Comparison of ENCODE assay signal across 8 mouse cellular contexts in the genomic region with DNA sequence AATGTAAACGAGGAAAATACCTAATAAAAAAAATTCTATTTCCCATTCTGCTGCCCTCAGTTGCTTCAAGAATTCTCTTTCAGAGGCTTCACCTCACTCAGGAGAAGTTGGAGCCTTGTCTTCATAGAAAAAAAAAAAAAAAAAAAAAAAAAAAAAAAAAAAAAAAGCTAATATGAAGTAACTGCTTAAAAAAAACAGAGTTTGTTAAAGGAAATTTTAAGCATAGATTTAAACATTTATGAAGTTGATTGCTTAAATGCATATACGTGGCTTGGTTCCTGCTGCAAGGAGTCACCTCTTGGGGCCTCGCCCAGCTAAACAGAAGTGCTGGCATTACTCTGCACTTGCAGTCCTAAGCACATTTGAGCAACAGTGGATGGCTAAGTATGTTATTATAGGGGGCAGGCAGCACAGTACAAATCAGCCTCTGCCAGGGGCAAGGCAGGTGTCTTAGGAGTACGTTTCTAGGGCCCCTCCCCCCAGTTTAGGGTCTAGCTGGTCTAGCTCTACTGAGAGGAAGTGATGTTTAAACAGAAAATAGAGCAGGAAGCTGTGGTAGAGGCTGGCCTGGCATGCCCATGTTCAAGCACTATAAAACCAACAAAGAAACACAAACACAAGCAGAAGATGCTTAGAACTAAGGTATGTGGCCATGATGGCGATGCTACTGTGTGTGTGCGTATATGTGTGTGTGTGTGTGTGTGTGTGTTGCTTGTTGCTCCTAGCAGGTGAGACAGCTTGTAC. TPM values are rescaled to one million over a fixed set of nuclear protein-coding genes. Genes with fewer than 3 reads are reported as not detected.
DNase-seq lines count a peak whose midpoint lies in the region; ATAC-seq lines count a peak whose summit lies in the region.

A gene (plus strand): TSS at position 528 of the 744 bp plus-strand sequence.

- ATAC-seq in forebrain, embryonic 16.5 days = no peak
- ATAC-seq in neural tube, embryonic 14.5 days (ENCODE audit: low read depth) = no peak

- H3K9me3 ChIP-seq in forebrain, embryonic 16.5 days (ENCODE audit: control insufficient read depth, low read length) = no peaks in the 10 kb centered on the region
- no peaks in the 10 kb centered on the region for H3K9me3 ChIP-seq in limb, embryonic 10.5 days (replicated peaks)
- no peaks in the 10 kb centered on the region for H3K9me3 ChIP-seq in neural tube, embryonic 14.5 days (ENCODE audit: control insufficient read depth, low read length)

- H3K27ac ChIP-seq in forebrain, embryonic 16.5 days (ENCODE audit: low read length) = no peak within 1 kb of the TSS
- H3K27ac ChIP-seq in limb, embryonic 10.5 days = no peak within 1 kb of the TSS
- H3K27ac ChIP-seq in neural tube, embryonic 14.5 days (ENCODE audit: low read depth, low read length) = no peak within 1 kb of the TSS

- intact Hi-C loops in heart, postnatal 10 days (cut with DNase I) = loop anchor here (2.0 kb wide), 2 partner anchors 17 to 177 kb away; no protein-coding TSS in a partner anchor

- DNase-seq in heart, adult 11 months = peak; percentile 82
- DNase-seq in heart, postnatal 10 days = no peak
- peak; percentile 74 for DNase-seq in CD4-positive, CD25-positive, alpha-beta regulatory T cell, adult 2 months (ENCODE audit: low read depth, low spot score)
- DNase-seq in limb, embryonic 10.5 days (ENCODE audit: low spot score) = no peak
- no peak for DNase-seq in embryo, embryonic 9.5 days (ENCODE audit: extremely low spot score)
- DNase-seq in frontal cortex, postnatal 36 days (ENCODE audit: low spot score in 2 of 2) = no peak

- H3K9ac ChIP-seq in forebrain, embryonic 16.5 days (replicated peaks; ENCODE audit: low read depth, low read length) = peak within 1 kb of the TSS; percentile 68; the same call in 1 of the 2 replicates
- 0 out of 2 replicates have a peak within 1 kb of the TSS, but pooled peaks have one; percentile 59 for H3K9ac ChIP-seq in neural tube, embryonic 14.5 days (replicated peaks; ENCODE audit: low read depth, low read length)

- no peaks in the 10 kb centered on the region for H3K36me3 ChIP-seq in forebrain, embryonic 16.5 days (ENCODE audit: control insufficient read depth, insufficient read depth)
- no peaks in the 10 kb centered on the region for H3K36me3 ChIP-seq in limb, embryonic 10.5 days
- no peaks in the 10 kb centered on the region for H3K36me3 ChIP-seq in neural tube, embryonic 14.5 days (ENCODE audit: control insufficient read depth, insufficient read depth, low read length)

- peak within 1 kb of the TSS; percentile 94 for H3K4me2 ChIP-seq in forebrain, embryonic 16.5 days (ENCODE audit: low read length)
- peak within 1 kb of the TSS; percentile 72 for H3K4me2 ChIP-seq in neural tube, embryonic 14.5 days (ENCODE audit: low read depth, low read length)

- H3K4me1 ChIP-seq in forebrain, embryonic 16.5 days (replicated peaks; ENCODE audit: control insufficient read depth, insufficient read depth, low read length) = peaks cover 6% of the 10 kb centered on the region
- H3K4me1 ChIP-seq in limb, embryonic 10.5 days = peaks cover 13% of the 10 kb centered on the region
- H3K4me1 ChIP-seq in neural tube, embryonic 14.5 days (ENCODE audit: control insufficient read depth, insufficient read depth, low read length) = no peaks in the 10 kb centered on the region

- 84% methylated on average over 6 of the region's 6 CpGs for WGBS in forebrain, embryonic 16.5 days
- WGBS in limb, embryonic 10.5 days = 82% methylated on average over 6 of the region's 6 CpGs
- 87% methylated on average over 6 of the region's 6 CpGs for whole genome bisulfite sequencing in neural tube, embryonic 14.5 days

- no peaks in the 10 kb centered on the region for H3K27me3 ChIP-seq in forebrain, embryonic 16.5 days (replicated peaks; ENCODE audit: control insufficient read depth, insufficient read depth, low read length)
- peaks cover 30% of the 10 kb centered on the region for H3K27me3 ChIP-seq in limb, embryonic 10.5 days (ENCODE audit: low read depth, poor library complexity, severe bottlenecking)
- no peaks in the 10 kb centered on the region for H3K27me3 ChIP-seq in neural tube, embryonic 14.5 days (ENCODE audit: control insufficient read depth, insufficient read depth, low read length)

- H3K4me3 ChIP-seq in forebrain, embryonic 16.5 days (replicated peaks; ENCODE audit: low read length) = peak within 1 kb of the TSS; percentile 58
- peak within 1 kb of the TSS; percentile 58 for H3K4me3 ChIP-seq in limb, embryonic 10.5 days
- H3K4me3 ChIP-seq in neural tube, embryonic 14.5 days (ENCODE audit: low read depth, low read length) = peak within 1 kb of the TSS; percentile 47

RNA-seq across cellular contexts. Expression of the gene that starts here (rescaled TPM):
- total RNA-seq in heart, postnatal 10 days (2021) = 1 to 10 TPM; 4.3 to 4.5 TPM
- polyA plus RNA-seq in forebrain, embryonic 16.5 days (2015; fragmentation: Nextera tagmentation; extraction: Ambion mirVana) = 19.1 and 27.2 TPM in 2 replicates
- 0.55 and 0.87 TPM in 2 replicates for polyA plus RNA-seq in limb, embryonic 10.5 days (2016; fragmentation: Nextera tagmentation; extraction: Ambion mirVana)
- polyA plus RNA-seq in neural tube, embryonic 14.5 days (2014; fragmentation: Nextera tagmentation; extraction: Ambion mirVana) = 25.1 and 25.8 TPM in 2 replicates

Comparison
In these comparisons a context has a peak if more than half of its experiments do, and no peak if none do; other contexts are left out.
1. RNA of the gene that starts here (polyA plus RNA-seq): 19.1 to 27.2 TPM in forebrain, embryonic 16.5 days and 25.1 to 25.8 TPM in neural tube, embryonic 14.5 days; 0.55 to 0.87 TPM in limb, embryonic 10.5 days; every median in the first group is over 10 times any median in the second.
2. DNase-seq: peak in heart, adult 11 months (single experiment) and CD4-positive, CD25-positive, alpha-beta regulatory T cell, adult 2 months (single experiment); none in heart, postnatal 10 days (0 of 2), limb, embryonic 10.5 days (single experiment), embryo, embryonic 9.5 days (single experiment) and frontal cortex, postnatal 36 days (0 of 2).
3. Peak in every context shown above with its lines, with median percentiles within 50 percentile points of each other: H3K4me3 ChIP-seq.